Mouse (Mus musculus) liver, embryonic 18 days (tissue): ENCODE results near the gene Spin2e. TPM values are rescaled to one million over a fixed set of nuclear protein-coding genes. Genes with fewer than 3 reads are reported as not detected.

ENCODE experiments used
- polyA plus RNA-seq: library from polyadenylated mRNA; depleted of rRNA; stranded (reverse); fragments of >200 nt; gene quantifications from 2 replicates; pipeline ENCODE4 v1.2.3, GENCODE M21; 2012; rRNA removed

Gene Spin2e
- polyA plus RNA-seq, result not detected in 2 replicates

DNA sequence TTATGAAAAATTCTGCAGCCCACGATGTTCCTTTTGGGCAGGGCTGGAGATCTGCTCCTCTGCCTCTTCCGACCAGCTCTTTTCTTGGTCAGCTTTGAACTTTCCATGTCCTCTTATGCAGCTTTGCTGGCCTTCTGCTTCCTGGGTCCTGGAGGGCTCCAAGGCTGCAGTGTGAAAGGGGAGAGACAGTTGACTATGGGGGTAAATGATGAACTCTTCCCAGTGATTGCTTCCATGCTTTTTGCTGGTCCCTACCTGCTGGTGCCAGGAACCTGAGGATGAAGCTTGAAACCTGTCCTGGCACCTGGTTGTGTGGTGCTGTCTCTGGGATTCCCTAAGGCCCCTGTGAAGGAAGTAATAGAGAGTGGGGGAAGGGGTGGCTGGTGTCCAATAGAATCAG lies at the start of gene Spin2e:
TSS of gene Spin2e (minus strand) at position 101 of the 400 bp plus-strand sequence.

DNA sequence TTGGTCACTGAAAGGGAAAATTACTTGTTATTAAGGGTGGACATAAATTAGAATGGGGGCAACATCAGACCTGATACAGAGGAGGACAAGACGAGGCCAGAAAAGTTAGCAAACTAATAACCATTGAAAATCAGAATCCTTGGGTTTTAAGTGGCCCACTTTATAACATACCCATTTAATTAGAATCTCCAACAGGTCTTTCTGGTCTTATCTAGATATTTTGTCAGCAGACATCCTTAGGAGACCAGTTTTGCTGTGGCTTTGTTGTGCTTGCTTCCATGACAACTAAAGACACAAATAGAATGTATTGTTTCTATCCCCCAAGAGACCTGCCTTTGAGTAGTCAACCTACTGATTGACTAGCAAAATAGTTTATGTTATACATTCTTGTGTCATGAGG lies 44.5 kb downstream of the Spin2e start, which contains the start of gene Gm21883:
TSS of gene Gm21883 (minus strand) at position 101 of the 400 bp plus-strand sequence.

Other genes starting within 250 kb of the Spin2e start
- gene Btbd35f19, start 235.0 kb downstream of the Spin2e start, polyA plus RNA-seq, result not detected in 2 replicates
- not detected in 2 replicates for gene Gm21883, start 44.6 kb downstream of the Spin2e start, polyA plus RNA-seq
- not detected in 2 replicates for gene Btbd35f25, start 98.2 kb upstream of the Spin2e start, polyA plus RNA-seq